Mouse (Mus musculus) limb, embryonic 15.5 days (tissue): ENCODE data around the gene Rasgrp4. TPM values are rescaled to one million over a fixed set of nuclear protein-coding genes. Genes with fewer than 3 reads are reported as not detected.

Source experiments
- ATAC-seq: fragments of 200-750 bp; cut with Nextera tagmentation; 2 replicates; pipeline ENCODE4 v1.8.0; 2017; ENCODE audit warnings: low read depth, moderate TSS enrichment; ENCODE audit not compliant: insufficient number of reproducible peaks, low FRiP score, low TSS enrichment
- H3K27ac ChIP-seq: fragments of 300-500 bp; sonication (generic); 2 replicates; pipeline ENCODE4 v1.5.1; 2015; ENCODE audit warnings: moderate library complexity, mild to moderate bottlenecking, inconsistent platforms
- H3K27me3 ChIP-seq: fragments of 300-500 bp; sonication (generic); 2 replicates; pipeline ENCODE4 v1.6.1; 2015; ENCODE audit warnings: inconsistent platforms
- H3K36me3 ChIP-seq: fragments of 300-500 bp; sonication (generic); 2 replicates; pipeline ENCODE4 v1.6.1; 2015; ENCODE audit warnings: inconsistent platforms
- H3K4me1 ChIP-seq: fragments of 300-500 bp; sonication (generic); 2 replicates; pipeline ENCODE4 v1.6.1; 2015; ENCODE audit warnings: inconsistent platforms
- H3K4me2 ChIP-seq: fragments of 300-500 bp; sonication (generic); 2 replicates; pipeline ENCODE4 v1.6.1; 2015; ENCODE audit warnings: mild to moderate bottlenecking, inconsistent platforms
- H3K4me3 ChIP-seq: fragments of 300-500 bp; sonication (generic); 2 replicates; pipeline ENCODE4 v1.5.1; 2015; ENCODE audit warnings: mild to moderate bottlenecking, inconsistent platforms
- H3K9ac ChIP-seq: fragments of 300-500 bp; sonication (generic); 2 replicates; pipeline ENCODE4 v1.6.1; 2015; ENCODE audit warnings: inconsistent platforms
- H3K9me3 ChIP-seq: fragments of 300-500 bp; sonication (generic); 2 replicates; pipeline ENCODE4 v1.6.1; 2016; ENCODE audit warnings: inconsistent platforms
- WGBS: fragments of 180-500 bp; shearing (Covaris S2); methylation state at CpG from one replicate; pipeline ENCODE4 v1.1.7; 2015; 5-methylcytosine and 5-hydroxymethylcytosine counted together
- polyA plus RNA-seq: library from polyadenylated mRNA; unstranded; fragments of >200 nt; fragmentation: Nextera tagmentation; extraction: Ambion mirVana; gene quantifications from 2 replicates; pipeline ENCODE4 v1.2.1, GENCODE M21; 2015

Gene Rasgrp4
- polyA plus RNA-seq, 1 experiment from 2014 or later = 0.84 TPM

GRCm38 (mm10) chr7:29151486-29151885, 16.8 kb downstream of the Rasgrp4 start:
- Histone ChIP-seq H3K36me3 (no peaks in the 10 kb centered on the region), H3K27ac (no peak overlapping the region), H3K4me2 (no peak overlapping the region), H3K27me3 (no peaks in the 10 kb centered on the region), H3K4me1 (peaks cover 10% of the 10 kb centered on the region), H3K9ac (no peak overlapping the region), H3K9me3 (0 out of 2 replicates have a peak, but pooled peaks cover 4% of the 10 kb centered on the region), H3K4me3 (no peak overlapping the region)
- no peak for ATAC-seq
- 62% methylated on average over 10 of the region's 10 CpGs for WGBS

- 95% methylated on average over 14 of the region's 14 CpGs for WGBS
Observed at GRCm38 (mm10) chr7:29154018-29154720, 19.5 kb downstream of the Rasgrp4 start.

GRCm38 (mm10) chr7:29155196-29155837, 20.7 kb downstream of the Rasgrp4 start:
- 8% methylated on average over 37 of the region's 37 CpGs for WGBS
- Histone ChIP-seq H3K9me3 (0 out of 2 replicates have a peak, but pooled peaks cover 4% of the 10 kb centered on the region), H3K4me3 (peak overlapping the region; percentile 88), H3K27me3 (peaks cover 24% of the 10 kb centered on the region), H3K27ac (peak overlapping the region; percentile 88), H3K9ac (peak overlapping the region; percentile 51), H3K36me3 (no peaks in the 10 kb centered on the region), H3K4me1 (peaks cover 12% of the 10 kb centered on the region), H3K4me2 (peak overlapping the region; percentile 97)
- ATAC-seq = peak; percentile 75

More at GRCm38 (mm10) chr7:29154018-29154720, 19.5 kb downstream of the Rasgrp4 start:
- H3K27ac ChIP-seq = no peak overlapping the region
- no peaks in the 10 kb centered on the region for H3K36me3 ChIP-seq
- H3K27me3 ChIP-seq = peaks cover 16% of the 10 kb centered on the region
- H3K4me3 ChIP-seq = no peak overlapping the region
- H3K4me1 ChIP-seq = peaks cover 12% of the 10 kb centered on the region
- H3K9me3 ChIP-seq = 0 out of 2 replicates have a peak, but pooled peaks cover 4% of the 10 kb centered on the region
- no peak overlapping the region for H3K4me2 ChIP-seq
- no peak for ATAC-seq
- H3K9ac ChIP-seq = no peak overlapping the region

DNA sequence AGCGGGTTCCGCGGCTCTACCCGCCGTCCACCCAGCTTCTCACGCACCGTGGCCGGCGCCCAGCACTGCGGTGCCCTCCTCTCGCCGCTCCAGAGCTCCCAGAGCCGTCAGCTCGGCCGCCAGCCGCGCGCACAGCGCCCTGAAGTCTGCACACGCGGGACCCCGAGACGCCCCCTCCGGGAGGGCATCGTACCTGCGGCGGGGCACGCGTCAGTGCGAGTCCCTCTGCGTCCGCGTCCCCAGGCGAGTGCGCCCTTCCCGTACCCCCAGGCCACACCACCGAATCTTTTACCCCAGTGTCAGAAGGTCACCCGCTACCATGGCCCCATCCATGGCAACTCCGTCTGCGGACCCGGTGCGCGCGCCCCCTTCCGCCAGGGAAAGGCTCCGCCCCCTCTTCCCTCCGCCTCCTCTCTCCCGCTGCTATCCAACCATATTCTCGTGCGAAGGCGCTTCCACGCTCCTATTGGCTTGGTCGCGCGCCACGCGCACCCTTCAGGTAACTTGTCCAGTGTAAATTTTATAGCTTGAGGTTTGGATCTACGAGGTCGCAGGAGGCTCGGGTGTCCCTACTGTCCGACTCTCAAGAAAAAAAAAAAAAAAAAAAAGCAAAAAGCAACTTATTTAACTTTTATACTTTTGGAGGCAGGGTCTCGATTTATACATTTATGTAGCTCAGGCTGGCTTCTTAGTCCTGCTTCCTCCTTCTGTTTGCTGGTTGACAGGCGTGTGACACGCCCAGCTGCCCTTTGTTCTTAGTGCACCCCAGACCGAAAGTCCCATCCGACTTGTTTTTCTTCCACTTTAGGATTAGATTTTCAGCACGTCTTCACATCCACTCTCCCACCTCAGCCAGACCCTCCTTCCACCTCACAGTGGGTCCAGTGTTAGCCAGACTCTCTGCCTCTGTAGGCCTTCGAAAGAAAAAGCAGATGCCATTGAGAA, 21.5 kb downstream of the Rasgrp4 start, which contains the start of gene Fam98c:
Fam98c (minus strand) TSS at position 397 of the 945 bp plus-strand sequence.
- peak within 1 kb of the TSS; percentile 88 for H3K27ac ChIP-seq
- H3K36me3 ChIP-seq = peaks cover 3% of the 10 kb centered on the region; the same call in 1 of the 2 replicates
- H3K27me3 ChIP-seq = peaks cover 24% of the 10 kb centered on the region
- H3K4me1 ChIP-seq = peaks cover 12% of the 10 kb centered on the region
- peak within 1 kb of the TSS; percentile 51 for H3K9ac ChIP-seq
- ATAC-seq = peak; percentile 80
- H3K4me2 ChIP-seq = peak within 1 kb of the TSS; percentile 97
- WGBS = 3% methylated on average over 59 of the region's 68 CpGs
- peak within 1 kb of the TSS; percentile 88 for H3K4me3 ChIP-seq
- 0 out of 2 replicates have a peak, but pooled peaks cover 4% of the 10 kb centered on the region for H3K9me3 ChIP-seq

DNA sequence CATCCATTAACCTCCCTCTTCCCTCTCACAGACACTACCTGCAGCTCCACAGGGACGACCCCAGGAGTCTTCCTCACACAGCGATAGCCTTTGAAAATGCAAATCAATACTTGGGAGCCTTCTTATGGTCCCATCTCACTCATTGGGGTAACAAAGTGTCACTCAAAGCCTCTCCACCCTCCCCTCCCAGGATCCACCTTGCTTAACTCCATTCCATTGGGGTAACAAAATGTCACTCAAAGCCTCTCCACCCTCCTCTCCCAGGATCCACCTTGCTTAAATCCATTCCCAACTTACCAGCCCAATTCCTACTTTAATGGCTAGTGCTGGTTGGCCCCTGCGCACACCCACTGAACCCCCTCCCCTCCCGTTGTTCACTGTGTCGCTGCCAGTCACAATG, 23.6 kb downstream of the Rasgrp4 start:
- no peak overlapping the region for H3K27ac ChIP-seq
- H3K36me3 ChIP-seq = peaks cover 10% of the 10 kb centered on the region
- ATAC-seq = no peak
- 0 out of 2 replicates have a peak, but pooled peaks cover 4% of the 10 kb centered on the region for H3K9me3 ChIP-seq
- 3% methylated on average over 5 of the region's 5 CpGs for WGBS
- H3K4me3 ChIP-seq = no peak overlapping the region
- peaks cover 12% of the 10 kb centered on the region for H3K4me1 ChIP-seq
- H3K27me3 ChIP-seq = peaks cover 24% of the 10 kb centered on the region
- no peak overlapping the region for H3K4me2 ChIP-seq
- no peak overlapping the region for H3K9ac ChIP-seq

GRCm38 (mm10) chr7:29162294-29162693, 27.6 kb downstream of the Rasgrp4 start:
- H3K4me1 ChIP-seq = no peaks in the 10 kb centered on the region
- no peak overlapping the region for H3K4me3 ChIP-seq
- no peak for ATAC-seq
- no peak overlapping the region for H3K9ac ChIP-seq
- H3K27me3 ChIP-seq = peaks cover 24% of the 10 kb centered on the region
- no peak overlapping the region for H3K27ac ChIP-seq
- no peaks in the 10 kb centered on the region for H3K9me3 ChIP-seq
- H3K36me3 ChIP-seq = peaks cover 14% of the 10 kb centered on the region
- WGBS = 75% methylated on average over 5 of the region's 5 CpGs
- H3K4me2 ChIP-seq = no peak overlapping the region

DNA sequence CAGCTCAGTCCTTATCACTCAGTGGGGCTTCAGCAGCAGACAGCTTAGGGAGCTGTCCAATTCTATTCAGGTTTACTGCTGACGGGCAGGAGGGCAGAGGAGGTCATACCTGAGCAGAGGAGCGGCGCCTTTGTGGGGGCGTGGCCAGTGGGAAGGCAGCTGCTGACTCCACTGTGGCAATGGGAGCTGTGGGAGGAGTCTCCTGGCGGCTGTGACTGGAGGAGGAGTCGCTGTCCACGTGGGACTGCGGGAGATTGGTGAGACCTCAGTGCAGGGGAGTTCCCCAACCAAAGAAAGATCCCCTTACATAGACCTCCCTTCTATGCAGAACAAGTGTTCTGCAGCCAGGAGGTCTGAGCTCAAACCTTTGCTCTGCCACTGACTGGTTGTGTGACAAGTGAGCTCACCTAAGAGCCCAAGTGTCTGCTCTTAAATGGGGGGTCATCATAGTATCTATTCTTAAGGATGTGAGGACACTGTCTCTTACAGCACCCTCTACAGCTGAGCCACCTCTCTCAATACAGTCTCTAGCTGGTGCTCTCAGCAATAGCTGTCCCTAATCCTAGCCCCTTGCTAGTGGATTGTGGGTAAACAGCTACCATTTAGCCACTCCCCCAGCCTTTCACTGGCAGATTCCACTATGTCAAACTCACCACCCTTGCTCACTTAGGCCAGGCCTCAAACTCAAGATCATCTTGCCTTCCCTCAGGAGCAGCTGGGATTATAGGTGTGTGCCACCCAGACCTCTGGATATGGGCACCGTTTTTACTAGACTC, 28.3 kb downstream of the Rasgrp4 start:
- peaks cover 3% of the 10 kb centered on the region; the same call in 1 of the 2 replicates for H3K4me1 ChIP-seq
- ATAC-seq = no peak
- H3K27me3 ChIP-seq = peaks cover 20% of the 10 kb centered on the region
- no peak overlapping the region for H3K4me2 ChIP-seq
- no peaks in the 10 kb centered on the region for H3K9me3 ChIP-seq
- WGBS = 15% methylated on average over 9 of the region's 9 CpGs
- H3K4me3 ChIP-seq = no peak overlapping the region
- no peak overlapping the region for H3K9ac ChIP-seq
- no peak overlapping the region for H3K27ac ChIP-seq
- peaks cover 14% of the 10 kb centered on the region for H3K36me3 ChIP-seq

GRCm38 (mm10) chr7:29167656-29168055, 33.0 kb downstream of the Rasgrp4 start:
- peaks cover 6% of the 10 kb centered on the region for H3K36me3 ChIP-seq
- peaks cover 21% of the 10 kb centered on the region for H3K27me3 ChIP-seq
- WGBS = 26% methylated on average over 19 of the region's 19 CpGs
- H3K4me2 ChIP-seq = no peak overlapping the region
- no peaks in the 10 kb centered on the region for H3K9me3 ChIP-seq
- H3K27ac ChIP-seq = no peak overlapping the region
- no peak overlapping the region for H3K9ac ChIP-seq
- ATAC-seq = no peak
- no peak overlapping the region for H3K4me3 ChIP-seq
- peaks cover 45% of the 10 kb centered on the region for H3K4me1 ChIP-seq

GRCm38 (mm10) chr7:29168121-29168695, 33.6 kb downstream of the Rasgrp4 start:
- WGBS = 11% methylated on average over 10 of the region's 10 CpGs
- peak overlapping the region; percentile 88 for H3K4me2 ChIP-seq
- H3K9ac ChIP-seq = no peak overlapping the region

GRCm38 (mm10) chr7:29168791-29169230, 34.2 kb downstream of the Rasgrp4 start:
- peaks cover 17% of the 10 kb centered on the region for H3K36me3 ChIP-seq
- no peaks in the 10 kb centered on the region for H3K9me3 ChIP-seq
- no peak overlapping the region for H3K27ac ChIP-seq
- peak overlapping the region; percentile 67 for H3K4me3 ChIP-seq
- H3K27me3 ChIP-seq = peaks cover 32% of the 10 kb centered on the region
- H3K4me2 ChIP-seq = peak overlapping the region; percentile 88
- WGBS = 0% methylated on average over 14 of the region's 14 CpGs
- peaks cover 48% of the 10 kb centered on the region for H3K4me1 ChIP-seq
- peak overlapping the region; percentile 50 for H3K9ac ChIP-seq
- ATAC-seq = no peak

More at GRCm38 (mm10) chr7:29168121-29168695, 33.6 kb downstream of the Rasgrp4 start:
- no peak overlapping the region for H3K27ac ChIP-seq
- H3K4me1 ChIP-seq = peaks cover 48% of the 10 kb centered on the region
- H3K36me3 ChIP-seq = peaks cover 11% of the 10 kb centered on the region
- no peaks in the 10 kb centered on the region for H3K9me3 ChIP-seq
- no peak for ATAC-seq
- H3K27me3 ChIP-seq = peaks cover 26% of the 10 kb centered on the region
- peak overlapping the region; percentile 67 for H3K4me3 ChIP-seq
